Mouse (Mus musculus) ES-Bruce4 (cell line): ENCODE results near the gene Egfr. TPM values are rescaled to one million over a fixed set of nuclear protein-coding genes. Genes with fewer than 3 reads are reported as not detected.

Experiments
- H3K27ac ChIP-seq: 2 replicates; pipeline ENCODE4 v1.5.1; 2012; ENCODE audit warnings: low read length, inconsistent platforms; ENCODE audit not compliant: insufficient read depth
- H3K27me3 ChIP-seq: 2 replicates; pipeline ENCODE4 v1.6.1; 2012; ENCODE audit warnings: mild to moderate bottlenecking, low read length, inconsistent platforms; ENCODE audit not compliant: control insufficient read depth, poor library complexity, insufficient read depth, severe bottlenecking
- H3K36me3 ChIP-seq: 2 replicates; pipeline ENCODE4 v1.6.1; 2012; ENCODE audit warnings: inconsistent platforms, mild to moderate bottlenecking, low read length, moderate library complexity; ENCODE audit not compliant: control insufficient read depth, poor library complexity, insufficient read depth, severe bottlenecking
- H3K4me1 ChIP-seq: one replicate; pipeline ENCODE4 v1.8.1; 2011; ENCODE audit warnings: low read length; ENCODE audit not compliant: control insufficient read depth, insufficient read depth
- H3K4me3 ChIP-seq: 2 replicates; pipeline ENCODE4 v1.5.1; 2011; ENCODE audit warnings: low read depth, mild to moderate bottlenecking, low read length
- H3K9ac ChIP-seq: 2 replicates; pipeline ENCODE4 v1.6.1; 2012; ENCODE audit warnings: low read depth, mild to moderate bottlenecking, inconsistent platforms; ENCODE audit not compliant: poor library complexity, severe bottlenecking
- H3K9me3 ChIP-seq: replicated peaks from 2 replicates; pipeline ENCODE4 v1.6.1; 2012; ENCODE audit warnings: mild to moderate bottlenecking, low read length, inconsistent platforms; ENCODE audit not compliant: control insufficient read depth, poor library complexity, insufficient read depth, severe bottlenecking
- CTCF ChIP-seq: IDR thresholded peaks from one replicate; pipeline ENCODE4 v1.8.1; 2011; ENCODE audit warnings: low read depth, low read length
- EP300 ChIP-seq: IDR thresholded peaks from 2 replicates; pipeline ENCODE4 v1.6.1; 2011; ENCODE audit warnings: low read depth, low read length; ENCODE audit not compliant: insufficient read depth
- POLR2A ChIP-seq: IDR thresholded peaks from one replicate; pipeline ENCODE4 v1.8.1; 2011; ENCODE audit warnings: low read length; ENCODE audit not compliant: insufficient read depth
- polyA plus RNA-seq: library from polyadenylated mRNA; stranded (reverse); fragments of >200 nt; gene quantifications from 2 replicates; pipeline ENCODE4 v1.2.4, GENCODE M21; 2011; ENCODE audit warnings: low read depth; ENCODE audit not compliant: missing spikeins, insufficient read depth, insufficient read length

Gene Egfr
- polyA plus RNA-seq, 1 experiment = 13.1 TPM

- Histone ChIP-seq H3K4me1 (no peaks in the 10 kb centered on the region), H3K36me3 (no peaks in the 10 kb centered on the region), H3K9me3 (no peaks in the 10 kb centered on the region), H3K27ac (no peak overlapping the region), H3K4me3 (no peak overlapping the region), H3K9ac (no peak overlapping the region), H3K27me3 (no peaks in the 10 kb centered on the region)
- TF ChIP-seq EP300 = no peak
- no peak for TF ChIP-seq POLR2A
- no peak for TF ChIP-seq CTCF
Measured at GRCm38 (mm10) chr11:16943016-16943415, 191.0 kb downstream of the Egfr start.

GRCm38 (mm10) chr11:16948756-16949155 lies 196.8 kb downstream of the Egfr start:
- Histone ChIP-seq H3K27ac (no peak overlapping the region), H3K36me3 (no peaks in the 10 kb centered on the region), H3K27me3 (no peaks in the 10 kb centered on the region), H3K9ac (no peak overlapping the region), H3K4me3 (no peak overlapping the region), H3K4me1 (no peaks in the 10 kb centered on the region), H3K9me3 (no peaks in the 10 kb centered on the region; the same call in 1 of the 2 replicates)
- TF ChIP-seq CTCF = no peak
- TF ChIP-seq EP300 = no peak
- no peak for TF ChIP-seq POLR2A

- H3K36me3 ChIP-seq = no peaks in the 10 kb centered on the region
- H3K9me3 ChIP-seq = no peaks in the 10 kb centered on the region; the same call in 1 of the 2 replicates
- TF ChIP-seq POLR2A (no peak), EP300 (no peak), CTCF (no peak)
- H3K27me3 ChIP-seq = no peaks in the 10 kb centered on the region
- H3K27ac ChIP-seq = no peak overlapping the region
- H3K4me1 ChIP-seq = no peaks in the 10 kb centered on the region
- peak overlapping the region; percentile 79 for H3K4me3 ChIP-seq
- peak overlapping the region; percentile 54 for H3K9ac ChIP-seq
Measured at GRCm38 (mm10) chr11:16950226-16950975, 198.4 kb downstream of the Egfr start.

GRCm38 (mm10) chr11:16950976-16951760 lies 199.2 kb downstream of the Egfr start, which contains the start of gene Fbxo48:
Gene Fbxo48, plus strand, starts transcription at chr11:16951375.
- H3K9ac ChIP-seq = peak within 1 kb of the TSS; percentile 54
- no peaks in the 10 kb centered on the region for H3K36me3 ChIP-seq
- H3K9me3 ChIP-seq = no peaks in the 10 kb centered on the region; the same call in 1 of the 2 replicates
- no peak for TF ChIP-seq EP300
- TF ChIP-seq POLR2A = peak; percentile 89
- no peaks in the 10 kb centered on the region for H3K27me3 ChIP-seq
- H3K4me1 ChIP-seq = no peaks in the 10 kb centered on the region
- peak within 1 kb of the TSS; percentile 86 for H3K4me3 ChIP-seq
- H3K27ac ChIP-seq = no peak within 1 kb of the TSS

- Histone ChIP-seq H3K9me3 (no peaks in the 10 kb centered on the region; the same call in 1 of the 2 replicates), H3K9ac (peak overlapping the region; percentile 44), H3K27ac (no peak overlapping the region), H3K4me1 (no peaks in the 10 kb centered on the region), H3K4me3 (peak overlapping the region; percentile 86), H3K36me3 (no peaks in the 10 kb centered on the region), H3K27me3 (no peaks in the 10 kb centered on the region)
- TF ChIP-seq CTCF = no peak
- TF ChIP-seq POLR2A = no peak
- no peak for TF ChIP-seq EP300
Measured at GRCm38 (mm10) chr11:16951761-16952010, 199.7 kb downstream of the Egfr start.
